Mouse (Mus musculus) bone marrow macrophage, adult 2 months (primary cell): ENCODE measurements around the gene Flvcr2.

Source experiments
- CTCF ChIP-seq: IDR thresholded peaks from 2 replicates; pipeline ENCODE4 v1.5.1; 2012; ENCODE audit warnings: low read depth, mild to moderate bottlenecking, low read length, moderate library complexity
- POLR2A ChIP-seq: IDR thresholded peaks from 2 replicates; pipeline ENCODE4 v1.6.1; 2012; ENCODE audit warnings: mild to moderate bottlenecking, low read depth, low read length, borderline replicate concordance

- TF ChIP-seq POLR2A (no peak), CTCF (no peak)
Observed at GRCm38 (mm10) chr12:85771356-85771755, 25.0 kb downstream of the Flvcr2 start.
